Mouse (Mus musculus): ENCODE data around the gene Hist1h2bb.
"Not testable (repeated sequence)": the region's sequence is repeated elsewhere in the genome, so short reads cannot be mapped to it uniquely, and the experiment has no call there.

Hist1h2bb gene

GRCm38 (mm10) chr13:23764324-23765171 lies 18.0 kb downstream of the Hist1h2bb start:
- DNase-seq (ENCODE audit: low spot score) = no peak

- no peak for DNase-seq (ENCODE audit: low spot score)
These were observed 18.6 kb downstream of the Hist1h2bb start for GRCm38 (mm10) chr13:23765172-23765513.

GRCm38 (mm10) chr13:23766772-23767171 lies 20.2 kb downstream of the Hist1h2bb start:
- no peak for DNase-seq (ENCODE audit: low spot score)

- no peak for DNase-seq (ENCODE audit: low spot score)
These were observed 22.4 kb downstream of the Hist1h2bb start for GRCm38 (mm10) chr13:23768834-23769397.

- not testable (repeated sequence) for DNase-seq (ENCODE audit: low spot score)
These were observed 23.1 kb downstream of the Hist1h2bb start, which contains the start of gene Trim38 for GRCm38 (mm10) chr13:23769613-23770012. Trim38 (plus strand) TSS chr13:23769913.

GRCm38 (mm10) chr13:23772561-23773313 lies 26.2 kb downstream of the Hist1h2bb start:
- peak; percentile 35 for DNase-seq (ENCODE audit: low spot score)

- no peak for DNase-seq (ENCODE audit: low spot score)
These were observed 31.8 kb downstream of the Hist1h2bb start for GRCm38 (mm10) chr13:23778339-23778738.

- no peak for DNase-seq (ENCODE audit: low spot score)
These were observed 32.5 kb downstream of the Hist1h2bb start for GRCm38 (mm10) chr13:23779025-23779424.

GRCm38 (mm10) chr13:23792520-23792919 lies 46.0 kb downstream of the Hist1h2bb start:
- peak; percentile 48 for DNase-seq (ENCODE audit: low spot score)

All from layer of hippocampus, adult 11-12 months (tissue).